Mouse (Mus musculus): Measurements from ENCODE around the gene Gpsm1. TPM values are rescaled to one million over a fixed set of nuclear protein-coding genes. Genes with fewer than 3 reads are reported as not detected.

Gene Gpsm1
- total RNA-seq, 2 experiments from 2014 or later: 2.1 to 2.9 TPM

GRCm38 (mm10) chr2:26330056-26330468, 14.7 kb downstream of the Gpsm1 start:
- intact Hi-C loops (cut with DNase I): no loop called here
- no peak for DNase-seq

- intact Hi-C loops (cut with DNase I): no loop called here
- DNase-seq: no peak
These were observed 15.4 kb downstream of the Gpsm1 start for GRCm38 (mm10) chr2:26330702-26331101.

DNA sequence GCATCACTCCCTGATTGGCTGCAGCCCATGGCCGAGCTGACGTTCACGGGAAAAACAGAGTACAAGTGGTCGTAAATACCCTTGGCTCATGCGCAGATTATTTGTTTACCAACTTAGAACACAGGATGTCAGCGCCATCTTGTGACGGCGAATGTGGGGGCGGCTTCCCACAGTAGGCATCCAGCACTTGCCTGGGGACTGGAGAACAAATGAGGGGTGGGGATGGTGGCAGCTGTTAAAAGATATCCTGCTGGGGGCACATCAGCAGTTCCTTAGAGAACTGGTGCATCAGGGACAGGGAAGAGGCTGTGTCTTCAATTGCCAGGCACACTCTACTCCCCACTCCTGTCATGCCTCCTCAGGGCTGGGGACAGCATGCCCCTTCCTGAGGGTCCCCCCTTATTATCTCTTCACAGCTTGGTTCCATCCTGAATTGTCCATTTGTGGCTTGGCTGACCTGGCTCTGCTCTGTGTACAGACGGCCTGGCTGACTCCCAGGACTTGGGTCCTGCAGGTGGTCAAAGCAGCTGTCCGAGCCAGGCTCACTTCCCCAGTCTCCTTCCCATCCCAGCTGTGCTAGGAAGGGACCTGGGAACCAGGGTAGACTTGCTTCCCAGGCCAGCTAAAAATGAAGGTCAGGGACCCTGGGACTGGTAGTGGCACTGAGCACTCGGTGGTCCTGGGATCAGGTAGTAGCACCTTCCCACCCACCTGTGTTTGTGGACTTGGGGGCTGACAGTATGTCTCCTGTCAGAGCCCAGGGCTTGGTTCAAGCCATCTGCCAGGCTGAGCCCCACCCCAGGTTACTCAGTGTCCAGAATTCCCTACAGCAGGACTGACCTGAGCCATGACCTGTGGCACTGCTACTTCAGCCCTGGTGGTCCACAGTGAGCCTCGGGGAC, 23.2 kb downstream of the Gpsm1 start:
- intact Hi-C loops (cut with DNase I): no loop called here
- DNase-seq: no peak

DNA sequence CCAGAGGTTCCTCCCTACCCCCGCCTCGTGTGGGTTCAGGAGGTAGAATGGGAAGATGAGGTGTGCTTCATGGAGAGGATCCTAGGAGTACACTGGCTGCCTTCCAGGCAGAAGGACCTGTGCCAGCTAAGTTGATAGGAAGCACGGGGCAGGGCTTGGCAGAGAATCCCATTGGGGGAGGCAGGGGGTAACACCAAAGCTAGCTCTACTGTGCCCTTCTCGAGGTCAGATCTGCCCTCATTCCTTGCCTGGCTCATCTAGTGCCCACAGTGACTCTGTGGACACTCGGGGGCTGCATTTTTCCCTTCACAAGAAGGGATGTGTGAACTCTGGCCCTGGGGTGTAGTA, 23.9 kb downstream of the Gpsm1 start:
- DNase-seq: no peak
- intact Hi-C loops (cut with DNase I): no loop called here

DNA sequence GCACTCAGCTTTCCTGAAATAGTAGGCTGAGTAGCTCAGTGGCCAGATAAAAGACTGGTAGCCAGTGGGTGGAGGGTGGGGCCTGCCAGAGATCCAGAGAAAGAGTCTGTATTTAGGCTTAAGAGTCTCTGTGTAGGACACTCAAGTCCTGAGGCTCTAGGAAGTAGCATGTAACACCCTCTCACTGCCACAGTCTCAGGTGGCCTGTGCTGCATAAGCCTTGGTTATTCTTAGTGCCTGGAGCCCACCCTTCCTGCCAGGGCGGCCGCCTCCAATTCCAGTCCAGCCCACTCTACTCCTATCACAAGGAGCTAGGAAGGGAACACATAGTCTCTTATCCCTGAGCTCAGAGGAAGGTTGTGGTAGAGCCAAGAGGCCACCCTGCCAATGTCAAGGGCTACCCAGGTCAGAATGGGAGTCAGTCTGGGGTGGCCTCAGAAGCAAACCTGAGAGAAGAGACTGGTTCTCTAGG, 26.2 kb downstream of the Gpsm1 start:
- DNase-seq: no peak
- intact Hi-C loops (cut with DNase I): no loop called here

DNA sequence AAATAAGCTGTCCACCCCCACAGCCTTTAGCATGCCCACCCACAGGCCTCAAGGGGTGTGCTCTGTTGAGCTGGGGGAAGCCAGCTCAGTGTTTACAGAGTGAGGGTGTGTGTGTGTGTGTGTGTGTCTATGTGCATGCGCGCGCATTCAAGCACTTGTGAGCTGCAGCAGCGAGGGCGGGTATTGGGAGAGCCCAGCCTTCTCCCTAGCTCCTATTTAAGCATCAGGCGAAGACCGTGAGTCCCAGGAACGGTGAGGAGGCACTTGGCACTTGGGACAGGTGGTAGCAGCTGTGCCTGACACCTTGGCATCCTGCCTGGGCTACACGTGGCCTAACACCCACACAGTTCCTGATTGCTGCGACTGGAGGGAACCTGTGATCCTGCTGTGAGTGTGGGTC, 26.7 kb downstream of the Gpsm1 start:
- peak in 1 of 2 experiments; percentile 38 for DNase-seq
- intact Hi-C loops (cut with DNase I): no loop called here

DNA sequence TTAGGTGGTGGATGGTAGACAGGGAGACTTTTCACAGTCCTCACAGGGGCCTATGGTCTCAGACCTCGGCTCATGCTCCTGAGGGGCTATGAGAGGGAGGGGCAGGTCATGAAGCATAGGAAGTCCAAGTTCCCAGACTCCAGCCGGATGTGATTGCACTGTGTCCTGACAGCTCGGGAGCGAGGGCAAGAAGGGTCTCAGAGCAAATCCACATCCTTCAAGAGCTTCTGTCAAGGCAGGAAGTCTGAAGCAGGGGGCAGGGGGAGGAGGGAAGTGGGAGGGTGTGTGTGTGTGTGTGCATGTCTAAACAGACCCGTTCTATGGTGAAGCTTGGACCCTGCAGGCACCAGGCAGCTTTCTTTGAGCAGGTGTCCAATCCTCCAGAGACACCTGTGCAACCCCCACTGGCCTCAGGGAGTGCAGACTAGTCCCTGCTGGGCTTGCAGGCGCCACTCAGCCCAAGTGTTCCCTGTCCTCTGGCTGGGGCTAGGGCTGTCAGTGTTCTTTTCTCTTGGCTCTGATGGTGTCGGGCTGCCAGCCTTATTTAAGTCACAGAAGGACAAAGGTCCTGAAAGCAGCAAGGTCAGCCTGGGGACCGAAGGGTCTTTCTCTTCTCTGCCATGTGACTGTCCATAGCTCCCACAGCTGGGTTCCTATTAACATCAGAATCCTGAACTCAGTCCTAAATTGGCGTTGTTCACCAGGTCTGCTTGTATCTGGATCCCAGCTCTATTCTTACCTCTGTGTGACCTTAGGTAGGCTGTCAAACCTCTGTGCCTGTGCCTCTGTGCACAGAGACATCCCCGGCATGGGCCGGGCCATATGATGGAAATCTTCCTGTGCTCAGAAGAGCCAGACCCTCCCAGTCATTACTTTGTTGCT, 27.5 kb downstream of the Gpsm1 start:
- DNase-seq: no peak
- intact Hi-C loops (cut with DNase I): no loop called here

- intact Hi-C loops (cut with DNase I): no loop called here
- no peak for DNase-seq
These were observed 32.9 kb downstream of the Gpsm1 start for GRCm38 (mm10) chr2:26348241-26348640.

- peak; percentile 91 to 92 for DNase-seq
- intact Hi-C loops (cut with DNase I): loop anchor here (2.0 kb wide), 1 partner anchor 51 kb away; no protein-coding TSS in a partner anchor
These were observed 36.3 kb downstream of the Gpsm1 start, which contains the start of gene Dnlz for GRCm38 (mm10) chr2:26351358-26352290. TSS of gene Dnlz (minus strand) at chr2:26352110.

DNA sequence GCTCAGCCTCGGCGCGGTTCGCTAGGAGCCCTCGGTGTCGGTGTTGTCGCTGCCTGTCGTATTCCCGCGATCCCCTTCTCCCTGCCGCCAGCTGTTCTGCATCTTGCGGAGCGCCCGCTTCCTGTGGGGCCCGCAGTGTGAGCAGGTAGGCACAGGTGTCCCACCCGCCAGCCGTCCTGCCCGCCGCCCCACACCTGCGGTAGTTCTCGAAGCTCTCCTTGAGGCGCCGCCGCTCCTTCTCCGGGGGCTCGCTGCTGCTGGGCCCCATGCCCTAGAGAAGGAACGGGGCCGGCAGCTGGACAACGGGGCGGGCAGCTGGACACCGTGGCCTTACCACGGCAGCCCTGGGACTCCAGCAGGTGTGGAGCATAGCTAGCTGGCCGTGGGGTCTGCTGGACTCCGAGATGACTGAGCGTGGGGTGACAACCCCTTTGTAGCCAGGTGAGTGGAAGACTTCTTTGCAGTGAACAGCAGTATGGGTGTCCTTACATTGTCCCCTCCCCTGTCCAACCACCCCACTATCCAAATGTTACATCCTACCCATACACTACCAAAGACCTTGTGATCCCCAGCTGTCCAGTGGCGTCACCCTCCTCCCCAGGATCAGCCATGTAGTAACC, 37.1 kb downstream of the Gpsm1 start:
- DNase-seq: peak in 1 of 2 experiments; percentile 49
- intact Hi-C loops (cut with DNase I): no loop called here

GRCm38 (mm10) chr2:26353066-26353980, 38.0 kb downstream of the Gpsm1 start:
- no peak for DNase-seq
- intact Hi-C loops (cut with DNase I): no loop called here

- intact Hi-C loops (cut with DNase I): no loop called here
These were observed 39.1 kb downstream of the Gpsm1 start for GRCm38 (mm10) chr2:26354401-26354800.

GRCm38 (mm10) chr2:26356231-26356630, 40.9 kb downstream of the Gpsm1 start:
- intact Hi-C loops (cut with DNase I): no loop called here

More at GRCm38 (mm10) chr2:26354401-26354800, 39.1 kb downstream of the Gpsm1 start:
- DNase-seq: no peak

DNA sequence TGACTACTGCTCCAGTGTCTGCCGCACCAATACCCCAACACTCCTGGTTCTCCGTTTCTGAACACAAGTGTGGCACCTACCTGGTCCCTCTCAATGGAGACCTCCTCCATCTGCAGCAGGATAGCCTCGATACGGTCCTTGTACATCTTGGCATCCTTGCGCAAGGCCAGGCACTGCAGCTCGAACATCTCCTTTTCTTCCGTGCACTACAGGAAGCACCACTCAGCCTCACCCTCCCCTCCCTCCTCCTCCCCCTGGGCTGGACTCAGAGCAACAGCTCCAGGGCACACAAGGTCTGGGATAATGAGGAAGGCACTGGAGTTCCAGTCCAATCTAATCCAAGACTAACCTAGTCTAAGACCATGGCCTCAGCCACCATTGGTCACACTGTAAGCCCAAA, 41.4 kb downstream of the Gpsm1 start:
- intact Hi-C loops (cut with DNase I): no loop called here
- DNase-seq: no peak

More at GRCm38 (mm10) chr2:26356231-26356630, 40.9 kb downstream of the Gpsm1 start:
- no peak for DNase-seq

DNA sequence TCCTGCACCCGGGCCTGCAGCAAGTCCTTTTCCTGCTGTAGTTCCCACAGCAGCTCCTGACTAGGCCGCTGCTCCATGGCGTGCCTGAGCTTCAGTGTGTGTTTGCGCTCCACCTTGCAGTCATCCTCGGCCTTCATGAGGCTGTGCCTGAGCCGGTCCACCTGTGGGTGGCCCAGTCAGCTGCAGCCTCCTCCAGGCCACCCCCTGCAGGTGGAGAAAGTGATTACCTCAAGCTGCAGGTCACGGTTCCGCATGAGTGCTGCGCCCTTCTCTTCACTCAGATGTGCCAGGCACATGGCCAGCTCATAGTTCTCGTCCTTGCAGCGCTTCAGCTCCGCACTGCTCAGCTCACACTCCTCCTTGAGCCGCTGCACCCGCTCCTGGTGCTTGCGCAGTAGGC, 42.2 kb downstream of the Gpsm1 start:
- intact Hi-C loops (cut with DNase I): no loop called here
- no peak for DNase-seq

DNA sequence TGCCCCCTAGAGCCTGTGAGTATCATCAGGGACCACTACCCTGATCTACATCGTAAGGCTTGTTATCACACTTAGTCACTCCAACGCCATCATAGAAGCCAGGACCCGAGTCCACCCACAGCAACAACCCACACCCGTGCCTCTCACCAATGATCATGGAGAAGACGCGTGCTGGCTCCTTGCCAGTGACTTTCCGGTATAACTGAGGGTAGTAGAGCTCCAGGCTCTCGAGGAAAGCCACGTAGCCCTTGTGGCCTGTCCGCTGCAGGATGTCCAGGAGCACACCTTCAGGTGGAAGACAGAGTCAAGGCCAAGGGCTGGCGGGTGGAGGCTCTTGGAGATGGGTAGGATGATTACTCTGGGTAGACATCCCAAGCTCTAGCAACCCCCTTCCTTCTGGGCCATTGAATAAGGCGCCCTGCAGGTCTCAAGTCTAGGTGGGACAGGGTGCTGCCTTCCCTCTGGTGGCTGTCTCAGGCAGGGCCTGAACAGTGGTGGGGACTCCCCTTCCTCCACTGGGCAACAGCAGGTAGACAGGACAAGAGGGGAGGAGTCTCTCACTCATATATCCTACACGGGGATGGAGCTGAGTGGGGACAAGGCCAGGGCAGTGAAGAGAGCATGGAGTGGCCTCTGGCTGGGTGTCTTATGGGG, 43.5 kb downstream of the Gpsm1 start:
- intact Hi-C loops (cut with DNase I): no loop called here

DNA sequence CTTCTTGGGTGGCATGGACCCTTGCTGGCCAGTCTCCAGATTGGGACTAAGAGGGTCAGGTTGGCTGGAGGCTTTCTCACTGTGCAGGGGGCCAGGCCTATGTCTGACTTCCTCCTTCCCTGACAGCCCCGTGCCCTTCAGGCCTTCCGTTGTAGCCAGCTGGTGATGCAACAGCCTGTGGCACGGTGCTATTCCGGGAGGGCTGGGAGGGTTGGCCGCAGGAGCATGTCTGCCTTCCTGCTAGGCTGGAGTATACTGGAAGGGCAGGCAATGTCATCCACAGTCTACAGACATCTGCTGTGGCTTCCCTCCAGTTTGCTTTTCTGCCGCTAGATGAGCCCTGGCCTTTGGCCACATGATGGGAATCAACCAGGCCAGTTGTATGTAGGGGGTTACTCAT, 44.7 kb downstream of the Gpsm1 start:
- DNase-seq: no peak
- intact Hi-C loops (cut with DNase I): no loop called here

More for the DNA sequence above, 43.5 kb downstream of the Gpsm1 start:
- no peak for DNase-seq

GRCm38 (mm10) chr2:26360772-26361171, 45.5 kb downstream of the Gpsm1 start, which contains the start of gene Card9:
TSS of gene Card9 (minus strand) at chr2:26360918.
- no peak for DNase-seq
- intact Hi-C loops (cut with DNase I): no loop called here

All from gastrocnemius, postnatal 36 days (tissue).